Mouse (Mus musculus): ENCODE measurements around the gene Galnt16. TPM values are rescaled to one million over a fixed set of nuclear protein-coding genes. Genes with fewer than 3 reads are reported as not detected.
A peak's percentile ranks its signal among the peaks of the same experiment; 100 is the strongest.

Gene Galnt16
- polyA plus RNA-seq, 1 experiment from 2014 or later = 19.9 TPM

- H3K9ac ChIP-seq (ENCODE audit: low read length) = no peak overlapping the region
- no peaks in the 10 kb centered on the region for H3K27me3 ChIP-seq (ENCODE audit: control insufficient read depth, insufficient read depth, low read length)
- ATAC-seq (replicated peaks; ENCODE audit: low FRiP score) = no peak
- H3K36me3 ChIP-seq (ENCODE audit: control insufficient read depth, insufficient read depth, low read length) = no peaks in the 10 kb centered on the region
- H3K4me2 ChIP-seq (ENCODE audit: low read depth, low read length, severe bottlenecking) = no peak overlapping the region
- no peak overlapping the region for H3K27ac ChIP-seq (ENCODE audit: low read depth, low read length)
- no peaks in the 10 kb centered on the region for H3K9me3 ChIP-seq (ENCODE audit: control insufficient read depth, low read length)
- no peak overlapping the region for H3K4me3 ChIP-seq (ENCODE audit: low read depth, low read length)
- H3K4me1 ChIP-seq (replicated peaks; ENCODE audit: control insufficient read depth, insufficient read depth, low read length) = no peaks in the 10 kb centered on the region
- no peak for DNase-seq (ENCODE audit: low spot score)
- WGBS = 77% methylated on average over 3 of the region's 3 CpGs
Measured at GRCm38 (mm10) chr12:80609928-80610327, 91.9 kb downstream of the Galnt16 start.

GRCm38 (mm10) chr12:80612113-80612791 is 94.2 kb downstream of the Galnt16 start:
- no peaks in the 10 kb centered on the region for H3K9me3 ChIP-seq (ENCODE audit: control insufficient read depth, low read length)
- WGBS = 55% methylated on average over 9 of the region's 9 CpGs
- H3K4me2 ChIP-seq (ENCODE audit: low read depth, low read length, severe bottlenecking) = no peak overlapping the region
- H3K27me3 ChIP-seq (ENCODE audit: control insufficient read depth, insufficient read depth, low read length) = no peaks in the 10 kb centered on the region
- no peaks in the 10 kb centered on the region for H3K4me1 ChIP-seq (replicated peaks; ENCODE audit: control insufficient read depth, insufficient read depth, low read length)
- DNase-seq (ENCODE audit: low spot score) (no peak), ATAC-seq (replicated peaks; ENCODE audit: low FRiP score) (no peak)
- H3K4me3 ChIP-seq (ENCODE audit: low read depth, low read length) = no peak overlapping the region
- H3K36me3 ChIP-seq (ENCODE audit: control insufficient read depth, insufficient read depth, low read length) = no peaks in the 10 kb centered on the region
- no peak overlapping the region for H3K27ac ChIP-seq (ENCODE audit: low read depth, low read length)
- H3K9ac ChIP-seq (ENCODE audit: low read length) = no peak overlapping the region

- Histone ChIP-seq H3K4me2 (ENCODE audit: low read depth, low read length, severe bottlenecking) (no peak overlapping the region), H3K4me1 (replicated peaks; ENCODE audit: control insufficient read depth, insufficient read depth, low read length) (no peaks in the 10 kb centered on the region), H3K4me3 (ENCODE audit: low read depth, low read length) (no peak overlapping the region), H3K27ac (ENCODE audit: low read depth, low read length) (no peak overlapping the region), H3K9ac (ENCODE audit: low read length) (no peak overlapping the region), H3K36me3 (ENCODE audit: control insufficient read depth, insufficient read depth, low read length) (no peaks in the 10 kb centered on the region), H3K9me3 (ENCODE audit: control insufficient read depth, low read length) (no peaks in the 10 kb centered on the region), H3K27me3 (ENCODE audit: control insufficient read depth, insufficient read depth, low read length) (no peaks in the 10 kb centered on the region)
- DNase-seq (ENCODE audit: low spot score) (no peak), ATAC-seq (replicated peaks; ENCODE audit: low FRiP score) (no peak)
- WGBS = 72% methylated on average over 7 of the region's 7 CpGs
Measured at GRCm38 (mm10) chr12:80615371-80616257, 97.5 kb downstream of the Galnt16 start.

- Histone ChIP-seq H3K9me3 (ENCODE audit: control insufficient read depth, low read length) (no peaks in the 10 kb centered on the region), H3K36me3 (ENCODE audit: control insufficient read depth, insufficient read depth, low read length) (no peaks in the 10 kb centered on the region), H3K27ac (ENCODE audit: low read depth, low read length) (no peak overlapping the region), H3K4me2 (ENCODE audit: low read depth, low read length, severe bottlenecking) (no peak overlapping the region), H3K27me3 (ENCODE audit: control insufficient read depth, insufficient read depth, low read length) (no peaks in the 10 kb centered on the region), H3K4me1 (replicated peaks; ENCODE audit: control insufficient read depth, insufficient read depth, low read length) (no peaks in the 10 kb centered on the region), H3K4me3 (ENCODE audit: low read depth, low read length) (no peak overlapping the region), H3K9ac (ENCODE audit: low read length) (no peak overlapping the region)
- no peak for ATAC-seq (replicated peaks; ENCODE audit: low FRiP score)
- no peak for DNase-seq (ENCODE audit: low spot score)
- 78% methylated on average over 5 of the region's 5 CpGs for WGBS
Measured at GRCm38 (mm10) chr12:80620501-80620900, 102.4 kb downstream of the Galnt16 start.

- DNase-seq (ENCODE audit: low spot score) (no peak), ATAC-seq (replicated peaks; ENCODE audit: low FRiP score) (no peak)
- no peak overlapping the region for H3K4me2 ChIP-seq (ENCODE audit: low read depth, low read length, severe bottlenecking)
- peaks cover 5% of the 10 kb centered on the region; the same call in 1 of the 2 replicates for H3K36me3 ChIP-seq (ENCODE audit: control insufficient read depth, insufficient read depth, low read length)
- no peak overlapping the region for H3K9ac ChIP-seq (ENCODE audit: low read length)
- no peaks in the 10 kb centered on the region for H3K4me1 ChIP-seq (replicated peaks; ENCODE audit: control insufficient read depth, insufficient read depth, low read length)
- H3K27ac ChIP-seq (ENCODE audit: low read depth, low read length) = no peak overlapping the region
- no peaks in the 10 kb centered on the region for H3K27me3 ChIP-seq (ENCODE audit: control insufficient read depth, insufficient read depth, low read length)
- no peak overlapping the region for H3K4me3 ChIP-seq (ENCODE audit: low read depth, low read length)
- 88% methylated on average over 5 of the region's 5 CpGs for WGBS
- no peaks in the 10 kb centered on the region for H3K9me3 ChIP-seq (ENCODE audit: control insufficient read depth, low read length)
Measured at GRCm38 (mm10) chr12:80631790-80632189, 113.7 kb downstream of the Galnt16 start.

GRCm38 (mm10) chr12:80642725-80643692 is 124.9 kb downstream of the Galnt16 start:
- peak overlapping the region; percentile 73 for H3K27ac ChIP-seq (ENCODE audit: low read depth, low read length)
- H3K9me3 ChIP-seq (ENCODE audit: control insufficient read depth, low read length) = no peaks in the 10 kb centered on the region
- peak; percentile 86 for DNase-seq (ENCODE audit: low spot score)
- peak overlapping the region; percentile 93 for H3K9ac ChIP-seq (ENCODE audit: low read length)
- ATAC-seq (replicated peaks; ENCODE audit: low FRiP score) = peak; percentile 75
- H3K27me3 ChIP-seq (ENCODE audit: control insufficient read depth, insufficient read depth, low read length) = no peaks in the 10 kb centered on the region
- WGBS = 3% methylated on average over 40 of the region's 48 CpGs
- H3K4me1 ChIP-seq (replicated peaks; ENCODE audit: control insufficient read depth, insufficient read depth, low read length) = no peaks in the 10 kb centered on the region; the same call in 1 of the 2 replicates
- H3K36me3 ChIP-seq (ENCODE audit: control insufficient read depth, insufficient read depth, low read length) = peaks cover 22% of the 10 kb centered on the region
- peak overlapping the region; percentile 79 for H3K4me3 ChIP-seq (ENCODE audit: low read depth, low read length)
- peak overlapping the region; percentile 67 for H3K4me2 ChIP-seq (ENCODE audit: low read depth, low read length, severe bottlenecking)

GRCm38 (mm10) chr12:80643693-80644505 is 125.8 kb downstream of the Galnt16 start, which contains the start of the genes Slc39a9 and Erh:
Slc39a9 (plus strand) TSS chr12:80643883.
Erh (minus strand) TSS chr12:80644341.
- under 1% methylated on average over 49 of the region's 50 CpGs for WGBS
- peak within 1 kb of the TSS; percentile 93 for H3K9ac ChIP-seq (ENCODE audit: low read length)
- H3K4me3 ChIP-seq (ENCODE audit: low read depth, low read length) = peak within 1 kb of the TSS; percentile 79
- no peaks in the 10 kb centered on the region for H3K27me3 ChIP-seq (ENCODE audit: control insufficient read depth, insufficient read depth, low read length)
- peaks cover 16% of the 10 kb centered on the region for H3K36me3 ChIP-seq (ENCODE audit: control insufficient read depth, insufficient read depth, low read length)
- peak; percentile 94 for DNase-seq (ENCODE audit: low spot score)
- H3K9me3 ChIP-seq (ENCODE audit: control insufficient read depth, low read length) = no peaks in the 10 kb centered on the region
- H3K4me1 ChIP-seq (replicated peaks; ENCODE audit: control insufficient read depth, insufficient read depth, low read length) = no peaks in the 10 kb centered on the region; the same call in 1 of the 2 replicates
- peak; percentile 98 for ATAC-seq (replicated peaks; ENCODE audit: low FRiP score)
- H3K4me2 ChIP-seq (ENCODE audit: low read depth, low read length, severe bottlenecking) = peak within 1 kb of the TSS; percentile 89
- H3K27ac ChIP-seq (ENCODE audit: low read depth, low read length) = peak within 1 kb of the TSS; percentile 73

All from forebrain, embryonic 11.5 days (tissue).